Mouse (Mus musculus) kidney, embryonic 14.5 days (tissue): ENCODE data around the gene Sirpa. TPM values are rescaled to one million over a fixed set of nuclear protein-coding genes. Genes with fewer than 3 reads are reported as not detected.
A peak's percentile ranks its signal among the peaks of the same experiment; 100 is the strongest.

Source experiments
- ATAC-seq: fragments of 200-750 bp; cut with Nextera tagmentation; 2 replicates; pipeline ENCODE4 v1.8.0; 2017; ENCODE audit warnings: moderate number of reproducible peaks, mild to moderate bottlenecking, moderate TSS enrichment, moderate library complexity; ENCODE audit not compliant: low FRiP score, low TSS enrichment
- H3K27ac ChIP-seq: fragments of 300-500 bp; sonication (generic); 2 replicates; pipeline ENCODE4 v1.5.1; 2014; ENCODE audit warnings: low read depth, mild to moderate bottlenecking, low read length, moderate library complexity, mixed read lengths
- H3K27me3 ChIP-seq: fragments of 300-500 bp; sonication (generic); 2 replicates; pipeline ENCODE4 v1.6.1; 2014; ENCODE audit warnings: mild to moderate bottlenecking, low read length; ENCODE audit not compliant: control insufficient read depth, insufficient read depth
- H3K36me3 ChIP-seq: fragments of 300-500 bp; sonication (generic); 2 replicates; pipeline ENCODE4 v1.6.1; 2014; ENCODE audit warnings: low read length, mixed read lengths; ENCODE audit not compliant: control insufficient read depth, insufficient read depth
- H3K4me1 ChIP-seq: fragments of 300-500 bp; sonication (generic); 2 replicates; pipeline ENCODE4 v1.6.1; 2014; ENCODE audit warnings: low read length, mixed read lengths; ENCODE audit not compliant: control insufficient read depth, insufficient read depth
- H3K4me2 ChIP-seq: fragments of 300-500 bp; sonication (generic); replicated peaks from 2 replicates; pipeline ENCODE4 v1.6.1; 2014; ENCODE audit warnings: low read depth, mild to moderate bottlenecking, low read length
- H3K4me3 ChIP-seq: fragments of 300-500 bp; sonication (generic); 2 replicates; pipeline ENCODE4 v1.5.1; 2014; ENCODE audit warnings: mild to moderate bottlenecking, low read length
- H3K9ac ChIP-seq: fragments of 300-500 bp; sonication (generic); 2 replicates; pipeline ENCODE4 v1.6.1; 2014; ENCODE audit warnings: low read depth, mild to moderate bottlenecking, low read length, moderate library complexity
- H3K9me3 ChIP-seq: fragments of 300-500 bp; sonication (generic); 2 replicates; pipeline ENCODE4 v1.6.1; 2016; ENCODE audit warnings: low read length; ENCODE audit not compliant: control insufficient read depth
- WGBS: fragments of 180-500 bp; shearing (Covaris S2); extraction: QIAGEN DNeasy Blood & Tissue Kit; methylation state at CpG from one replicate; pipeline ENCODE4 v1.1.7; 2014; 5-methylcytosine and 5-hydroxymethylcytosine counted together
- polyA plus RNA-seq: library from polyadenylated mRNA; unstranded; fragments of >200 nt; fragmentation: Nextera tagmentation; extraction: Ambion mirVana; gene quantifications from 2 replicates; pipeline ENCODE4 v1.2.1, GENCODE M21; 2014

The Sirpa gene
- polyA plus RNA-seq, 1 experiment from 2014 or later = 28.8 TPM

- H3K9ac ChIP-seq = no peak overlapping the region
- WGBS = 57% methylated on average over 13 of the region's 13 CpGs
- H3K9me3 ChIP-seq = no peaks in the 10 kb centered on the region
- no peak overlapping the region for H3K27ac ChIP-seq
- H3K36me3 ChIP-seq = no peaks in the 10 kb centered on the region; the same call in 1 of the 2 replicates
- no peaks in the 10 kb centered on the region for H3K4me1 ChIP-seq
- ATAC-seq = no peak
- no peak overlapping the region for H3K4me3 ChIP-seq
- no peaks in the 10 kb centered on the region for H3K27me3 ChIP-seq
- no peak overlapping the region for H3K4me2 ChIP-seq
Observed at GRCm38 (mm10) chr2:129624246-129624918, 31.7 kb downstream of the Sirpa start.

GRCm38 (mm10) chr2:129624956-129625355, 32.3 kb downstream of the Sirpa start:
- no peak overlapping the region for H3K27ac ChIP-seq
- no peak overlapping the region for H3K4me3 ChIP-seq
- peak; percentile 21; the same call in 1 of the 2 replicates for ATAC-seq
- no peaks in the 10 kb centered on the region for H3K9me3 ChIP-seq
- no peak overlapping the region for H3K4me2 ChIP-seq
- 61% methylated on average over 6 of the region's 6 CpGs for WGBS
- H3K36me3 ChIP-seq = no peaks in the 10 kb centered on the region; the same call in 1 of the 2 replicates
- H3K27me3 ChIP-seq = no peaks in the 10 kb centered on the region
- H3K9ac ChIP-seq = no peak overlapping the region
- H3K4me1 ChIP-seq = no peaks in the 10 kb centered on the region

GRCm38 (mm10) chr2:129625845-129626244, 33.2 kb downstream of the Sirpa start:
- no peak overlapping the region for H3K4me2 ChIP-seq
- no peaks in the 10 kb centered on the region; the same call in 1 of the 2 replicates for H3K36me3 ChIP-seq
- no peak for ATAC-seq
- H3K9me3 ChIP-seq = no peaks in the 10 kb centered on the region
- H3K4me1 ChIP-seq = no peaks in the 10 kb centered on the region
- 82% methylated on average over 4 of the region's 4 CpGs for WGBS
- no peak overlapping the region for H3K4me3 ChIP-seq
- H3K9ac ChIP-seq = no peak overlapping the region
- no peak overlapping the region for H3K27ac ChIP-seq
- H3K27me3 ChIP-seq = no peaks in the 10 kb centered on the region

- H3K36me3 ChIP-seq = no peaks in the 10 kb centered on the region; the same call in 1 of the 2 replicates
- no peaks in the 10 kb centered on the region for H3K4me1 ChIP-seq
- ATAC-seq = no peak
- no peaks in the 10 kb centered on the region for H3K27me3 ChIP-seq
- no peak overlapping the region for H3K27ac ChIP-seq
- 75% methylated on average over 4 of the region's 4 CpGs for WGBS
- H3K9ac ChIP-seq = no peak overlapping the region
- no peak overlapping the region for H3K4me2 ChIP-seq
- no peak overlapping the region for H3K4me3 ChIP-seq
- no peaks in the 10 kb centered on the region for H3K9me3 ChIP-seq
Observed at GRCm38 (mm10) chr2:129626621-129627061, 34.0 kb downstream of the Sirpa start.

GRCm38 (mm10) chr2:129627133-129627532, 34.5 kb downstream of the Sirpa start:
- no peaks in the 10 kb centered on the region; the same call in 1 of the 2 replicates for H3K36me3 ChIP-seq
- H3K27me3 ChIP-seq = no peaks in the 10 kb centered on the region
- no peak overlapping the region for H3K4me2 ChIP-seq
- no peak for ATAC-seq
- H3K4me3 ChIP-seq = no peak overlapping the region
- no peak overlapping the region for H3K9ac ChIP-seq
- no peak overlapping the region for H3K27ac ChIP-seq
- WGBS = 89% methylated on average over 5 of the region's 5 CpGs
- no peaks in the 10 kb centered on the region for H3K4me1 ChIP-seq
- H3K9me3 ChIP-seq = no peaks in the 10 kb centered on the region

- Histone ChIP-seq H3K4me2 (no peak overlapping the region), H3K4me1 (no peaks in the 10 kb centered on the region), H3K27ac (no peak overlapping the region), H3K36me3 (no peaks in the 10 kb centered on the region; the same call in 1 of the 2 replicates), H3K4me3 (no peak overlapping the region), H3K9me3 (no peaks in the 10 kb centered on the region), H3K9ac (no peak overlapping the region), H3K27me3 (no peaks in the 10 kb centered on the region)
- WGBS = 77% methylated on average over 13 of the region's 13 CpGs
- no peak for ATAC-seq
Observed at GRCm38 (mm10) chr2:129627811-129628210, 35.2 kb downstream of the Sirpa start.

GRCm38 (mm10) chr2:129628456-129629185, 36.0 kb downstream of the Sirpa start:
- no peaks in the 10 kb centered on the region; the same call in 1 of the 2 replicates for H3K36me3 ChIP-seq
- no peak overlapping the region for H3K4me2 ChIP-seq
- no peaks in the 10 kb centered on the region for H3K9me3 ChIP-seq
- H3K27me3 ChIP-seq = no peaks in the 10 kb centered on the region
- WGBS = 89% methylated on average over 6 of the region's 6 CpGs
- no peaks in the 10 kb centered on the region for H3K4me1 ChIP-seq
- H3K4me3 ChIP-seq = no peak overlapping the region
- H3K27ac ChIP-seq = no peak overlapping the region
- ATAC-seq = no peak
- no peak overlapping the region for H3K9ac ChIP-seq

GRCm38 (mm10) chr2:129629786-129630531, 37.3 kb downstream of the Sirpa start:
- no peak overlapping the region for H3K4me2 ChIP-seq
- no peak overlapping the region for H3K4me3 ChIP-seq
- H3K9ac ChIP-seq = no peak overlapping the region
- no peaks in the 10 kb centered on the region for H3K4me1 ChIP-seq
- H3K27ac ChIP-seq = no peak overlapping the region
- H3K27me3 ChIP-seq = no peaks in the 10 kb centered on the region
- WGBS = 95% methylated on average over 15 of the region's 15 CpGs
- ATAC-seq = no peak
- H3K36me3 ChIP-seq = no peaks in the 10 kb centered on the region; the same call in 1 of the 2 replicates
- H3K9me3 ChIP-seq = no peaks in the 10 kb centered on the region
